Mouse (Mus musculus): ENCODE measurements at regions not wholly inside any gene's neighbourhood (a gene's known extent, or its start where the extent isn't known, plus 50 kb on each side); places are given as distances from the start of the nearest gene placed in this dataset.

DNA sequence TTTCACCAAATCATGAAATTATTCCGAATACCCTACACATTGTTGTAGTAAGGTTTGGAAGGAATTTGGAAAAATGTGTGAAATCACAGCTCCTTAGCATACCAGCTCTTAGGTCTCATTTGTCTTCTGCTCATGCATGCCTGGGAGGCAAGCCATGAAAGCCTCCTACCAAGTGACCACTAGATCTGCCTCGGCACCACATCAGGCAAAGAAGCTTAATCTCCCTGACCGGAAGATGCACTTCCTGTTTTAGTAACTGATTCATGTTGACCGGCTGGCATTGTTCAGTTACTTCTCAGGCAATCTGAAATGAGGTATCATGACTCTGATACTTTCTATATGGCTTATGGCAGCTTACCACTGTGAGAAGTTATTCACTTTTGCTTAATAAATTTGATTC, 345.2 kb upstream of the Camk1g start:
- Histone ChIP-seq H3K4me3 (ENCODE audit: low read length) (no peak overlapping the region), H3K9ac (ENCODE audit: low read length) (no peak overlapping the region), H3K27me3 (ENCODE audit: control insufficient read depth, insufficient read depth, low read depth, low read length) (no peaks in the 10 kb centered on the region), H3K9me3 (ENCODE audit: control insufficient read depth, low read length) (no peaks in the 10 kb centered on the region), H3K36me3 (ENCODE audit: control insufficient read depth, insufficient read depth, low read length) (no peaks in the 10 kb centered on the region), H3K27ac (ENCODE audit: low read length) (no peak overlapping the region), H3K4me2 (ENCODE audit: low read depth, low read length) (no peak overlapping the region), H3K4me1 (replicated peaks; ENCODE audit: control insufficient read depth, insufficient read depth, low read length) (no peaks in the 10 kb centered on the region)
- WGBS: 47% methylated on average over 4 of the region's 4 CpGs
- no peak for ATAC-seq (ENCODE audit: low read depth)

DNA sequence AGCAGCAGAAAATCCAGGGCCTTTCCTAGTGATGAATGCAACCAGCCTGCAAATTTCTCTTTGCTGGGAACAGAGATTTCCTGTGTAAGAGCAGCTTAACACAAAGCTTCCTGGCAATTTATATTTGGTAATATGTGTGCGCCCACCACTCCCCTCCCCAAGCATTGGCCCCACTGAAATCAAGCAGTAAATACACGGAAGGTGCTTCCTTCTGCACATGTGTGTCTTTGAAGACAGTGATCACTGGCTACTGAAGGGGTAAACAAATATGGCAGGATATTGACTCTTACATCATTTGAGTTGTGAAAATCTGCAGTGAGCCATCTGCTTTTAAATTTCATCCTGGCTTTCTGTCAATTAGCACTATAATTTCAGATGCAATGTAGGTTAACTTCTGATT, 344.5 kb upstream of the Camk1g start:
- no peaks in the 10 kb centered on the region for H3K36me3 ChIP-seq (ENCODE audit: control insufficient read depth, insufficient read depth, low read length)
- no peak for ATAC-seq (ENCODE audit: low read depth)
- H3K9ac ChIP-seq (ENCODE audit: low read length): no peak overlapping the region
- H3K4me1 ChIP-seq (replicated peaks; ENCODE audit: control insufficient read depth, insufficient read depth, low read length): no peaks in the 10 kb centered on the region
- H3K27ac ChIP-seq (ENCODE audit: low read length): no peak overlapping the region
- H3K4me2 ChIP-seq (ENCODE audit: low read depth, low read length): no peak overlapping the region
- no peaks in the 10 kb centered on the region for H3K27me3 ChIP-seq (ENCODE audit: control insufficient read depth, insufficient read depth, low read depth, low read length)
- H3K9me3 ChIP-seq (ENCODE audit: control insufficient read depth, low read length): no peaks in the 10 kb centered on the region
- WGBS: 56% methylated on average over 2 of the region's 2 CpGs
- H3K4me3 ChIP-seq (ENCODE audit: low read length): no peak overlapping the region

DNA sequence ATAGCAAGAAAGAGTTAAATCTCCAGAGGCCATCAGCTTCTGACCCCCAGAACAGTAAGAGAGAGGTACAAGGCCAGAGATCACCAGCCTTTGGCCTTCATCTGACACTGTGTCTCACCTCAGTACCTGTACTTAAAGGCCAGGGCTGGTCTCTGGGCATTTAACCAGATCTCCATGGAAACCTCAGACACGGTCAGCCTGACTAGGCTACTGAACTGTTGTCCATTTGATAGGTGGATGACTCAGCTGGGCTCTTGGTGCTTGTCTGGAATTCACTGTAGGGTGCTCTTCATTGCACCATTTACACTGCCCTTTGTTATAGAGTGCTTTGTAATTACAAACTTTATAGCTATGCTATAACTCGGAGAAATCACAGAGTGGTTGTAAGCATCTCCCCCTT, 335.1 kb upstream of the Camk1g start:
- H3K36me3 ChIP-seq (ENCODE audit: control insufficient read depth, insufficient read depth, low read length): no peaks in the 10 kb centered on the region
- no peak for ATAC-seq (ENCODE audit: low read depth)
- H3K4me1 ChIP-seq (replicated peaks; ENCODE audit: control insufficient read depth, insufficient read depth, low read length): no peaks in the 10 kb centered on the region
- H3K4me3 ChIP-seq (ENCODE audit: low read length): no peak overlapping the region
- H3K9me3 ChIP-seq (ENCODE audit: control insufficient read depth, low read length): no peaks in the 10 kb centered on the region
- H3K9ac ChIP-seq (ENCODE audit: low read length): no peak overlapping the region
- H3K27me3 ChIP-seq (ENCODE audit: control insufficient read depth, insufficient read depth, low read depth, low read length): no peaks in the 10 kb centered on the region
- 49% methylated on average over 2 of the region's 2 CpGs for WGBS
- no peak overlapping the region for H3K4me2 ChIP-seq (ENCODE audit: low read depth, low read length)
- no peak overlapping the region for H3K27ac ChIP-seq (ENCODE audit: low read length)

DNA sequence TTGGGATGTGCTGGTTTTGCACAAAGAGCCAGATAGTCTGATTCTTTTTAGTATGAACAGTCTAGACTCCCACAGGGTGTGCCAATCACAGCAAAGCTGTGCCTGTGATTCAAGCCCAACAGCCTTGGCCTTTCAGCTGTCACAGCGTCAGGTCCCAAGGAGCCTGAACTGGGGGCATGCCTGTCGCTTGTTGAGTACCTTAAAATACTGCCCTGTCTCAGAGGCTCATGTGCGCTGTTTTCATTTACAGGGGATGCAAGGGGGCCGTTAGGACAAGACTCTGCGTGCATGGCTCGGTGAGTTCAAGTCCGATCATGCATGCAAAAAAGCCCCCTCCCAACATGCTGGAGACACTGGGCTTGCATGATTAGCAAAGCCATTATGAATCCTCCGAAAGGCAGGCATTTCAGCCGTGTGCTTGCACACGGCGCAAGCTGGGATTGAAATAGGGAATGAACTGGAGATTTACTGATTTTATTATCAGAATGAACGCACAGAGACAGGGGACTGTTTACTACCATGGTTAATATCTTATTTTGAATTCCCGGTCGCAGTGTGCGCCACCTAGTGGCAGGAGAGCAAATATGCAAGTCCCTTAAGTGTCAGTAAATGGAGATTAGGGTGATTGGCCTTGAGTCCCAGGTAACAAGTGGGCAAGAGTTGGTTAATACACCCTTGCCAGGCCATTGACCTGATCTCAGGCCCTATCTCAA, 332.8 kb upstream of the Camk1g start:
- Histone ChIP-seq H3K9me3 (ENCODE audit: control insufficient read depth, low read length) (no peaks in the 10 kb centered on the region), H3K4me2 (ENCODE audit: low read depth, low read length) (no peak overlapping the region), H3K9ac (ENCODE audit: low read length) (0 out of 2 replicates have a peak overlapping the region, but pooled peaks have one; percentile 5), H3K4me3 (ENCODE audit: low read length) (no peak overlapping the region), H3K36me3 (ENCODE audit: control insufficient read depth, insufficient read depth, low read length) (no peaks in the 10 kb centered on the region), H3K27ac (ENCODE audit: low read length) (no peak overlapping the region), H3K27me3 (ENCODE audit: control insufficient read depth, insufficient read depth, low read depth, low read length) (no peaks in the 10 kb centered on the region), H3K4me1 (replicated peaks; ENCODE audit: control insufficient read depth, insufficient read depth, low read length) (no peaks in the 10 kb centered on the region)
- 31% methylated on average over 15 of the region's 15 CpGs for WGBS
- no peak for ATAC-seq (ENCODE audit: low read depth)

DNA sequence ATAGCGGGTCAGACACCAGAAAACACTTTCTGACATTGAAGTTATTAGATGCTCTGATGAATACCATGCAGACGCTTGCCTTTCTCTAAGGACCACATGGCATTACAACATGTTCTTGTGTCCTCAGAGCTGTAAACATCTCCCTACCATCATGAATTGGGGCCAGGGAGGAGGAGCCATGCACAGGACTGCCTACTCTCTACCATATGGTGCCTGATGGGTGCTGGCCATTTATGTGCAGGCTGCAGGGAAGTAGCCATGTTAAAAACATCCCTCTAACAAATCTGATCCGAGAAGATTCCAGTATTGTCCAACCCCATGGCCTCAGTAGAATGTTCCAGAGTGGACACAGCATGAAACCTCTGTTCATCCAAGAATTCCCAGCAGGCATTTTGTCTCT, 330.1 kb upstream of the Camk1g start:
- ATAC-seq (ENCODE audit: low read depth): peak; percentile 59
- no peak overlapping the region for H3K4me2 ChIP-seq (ENCODE audit: low read depth, low read length)
- H3K36me3 ChIP-seq (ENCODE audit: control insufficient read depth, insufficient read depth, low read length): no peaks in the 10 kb centered on the region
- no peak overlapping the region for H3K9ac ChIP-seq (ENCODE audit: low read length)
- no peaks in the 10 kb centered on the region for H3K27me3 ChIP-seq (ENCODE audit: control insufficient read depth, insufficient read depth, low read depth, low read length)
- H3K4me3 ChIP-seq (ENCODE audit: low read length): no peak overlapping the region
- 62% methylated on average over 3 of the region's 3 CpGs for WGBS
- no peaks in the 10 kb centered on the region for H3K4me1 ChIP-seq (replicated peaks; ENCODE audit: control insufficient read depth, insufficient read depth, low read length)
- no peaks in the 10 kb centered on the region for H3K9me3 ChIP-seq (ENCODE audit: control insufficient read depth, low read length)
- H3K27ac ChIP-seq (ENCODE audit: low read length): no peak overlapping the region

DNA sequence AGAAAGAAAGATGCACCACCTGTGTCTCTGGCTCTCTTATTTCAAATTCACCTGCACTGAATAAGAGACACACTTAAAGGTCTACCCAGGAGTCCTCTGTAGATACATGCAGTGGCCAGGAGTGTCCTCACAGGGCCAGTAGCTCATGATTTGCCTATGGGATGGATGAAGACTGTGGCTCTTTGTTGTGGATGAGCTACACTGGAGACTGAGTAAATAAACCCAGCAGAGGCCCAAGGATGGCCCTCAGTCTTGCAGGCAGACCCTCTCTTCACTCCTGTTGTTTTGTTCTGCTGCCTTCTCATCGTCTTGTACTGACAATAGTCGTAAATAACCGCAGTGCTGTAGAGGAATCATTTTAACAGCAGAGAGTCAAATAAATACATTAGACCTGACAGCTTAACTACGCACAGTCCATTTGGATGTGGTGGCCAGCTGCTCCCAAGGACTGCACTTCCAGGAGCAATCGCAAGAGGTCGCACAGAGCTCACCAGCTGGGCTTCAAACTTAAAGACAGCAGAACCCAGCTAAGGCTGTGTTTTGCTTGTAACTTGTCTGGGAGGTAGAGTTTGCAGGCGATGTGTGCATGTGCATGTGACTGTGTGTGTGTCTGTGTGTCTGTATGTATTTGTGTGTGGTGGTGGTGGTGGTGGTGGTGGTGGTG, 328.6 kb upstream of the Camk1g start:
- H3K9me3 ChIP-seq (ENCODE audit: control insufficient read depth, low read length): no peaks in the 10 kb centered on the region
- H3K9ac ChIP-seq (ENCODE audit: low read length): no peak overlapping the region
- no peaks in the 10 kb centered on the region for H3K4me1 ChIP-seq (replicated peaks; ENCODE audit: control insufficient read depth, insufficient read depth, low read length)
- no peak overlapping the region for H3K27ac ChIP-seq (ENCODE audit: low read length)
- 6% methylated on average over 7 of the region's 7 CpGs for WGBS
- no peaks in the 10 kb centered on the region for H3K27me3 ChIP-seq (ENCODE audit: control insufficient read depth, insufficient read depth, low read depth, low read length)
- H3K4me3 ChIP-seq (ENCODE audit: low read length): no peak overlapping the region
- H3K36me3 ChIP-seq (ENCODE audit: control insufficient read depth, insufficient read depth, low read length): no peaks in the 10 kb centered on the region
- H3K4me2 ChIP-seq (ENCODE audit: low read depth, low read length): no peak overlapping the region
- ATAC-seq (ENCODE audit: low read depth): peak; percentile 58

DNA sequence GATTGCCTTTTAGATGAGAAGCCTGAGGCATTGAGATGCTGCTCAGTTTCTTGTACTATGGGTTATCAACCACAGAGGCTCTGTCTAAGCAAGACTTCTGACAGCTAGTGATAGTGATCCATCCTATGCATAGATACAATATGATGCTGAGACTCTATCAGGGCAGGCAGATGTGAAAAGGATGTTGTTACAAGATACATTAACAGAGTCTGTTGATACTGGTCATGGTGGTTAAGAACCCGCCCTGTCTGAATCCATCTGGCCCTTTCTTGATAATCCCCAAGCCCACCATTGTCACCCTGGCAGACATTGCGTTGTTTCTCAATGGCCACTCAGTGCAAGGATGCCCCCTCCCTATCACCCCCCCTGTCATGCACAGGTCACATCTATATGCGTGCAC, 327.8 kb upstream of the Camk1g start:
- no peaks in the 10 kb centered on the region for H3K9me3 ChIP-seq (ENCODE audit: control insufficient read depth, low read length)
- WGBS: 86% methylated on average over 3 of the region's 3 CpGs
- ATAC-seq (ENCODE audit: low read depth): no peak
- H3K27me3 ChIP-seq (ENCODE audit: control insufficient read depth, insufficient read depth, low read depth, low read length): no peaks in the 10 kb centered on the region
- no peaks in the 10 kb centered on the region for H3K36me3 ChIP-seq (ENCODE audit: control insufficient read depth, insufficient read depth, low read length)
- H3K4me3 ChIP-seq (ENCODE audit: low read length): no peak overlapping the region
- H3K27ac ChIP-seq (ENCODE audit: low read length): no peak overlapping the region
- H3K9ac ChIP-seq (ENCODE audit: low read length): no peak overlapping the region
- no peaks in the 10 kb centered on the region for H3K4me1 ChIP-seq (replicated peaks; ENCODE audit: control insufficient read depth, insufficient read depth, low read length)
- no peak overlapping the region for H3K4me2 ChIP-seq (ENCODE audit: low read depth, low read length)

DNA sequence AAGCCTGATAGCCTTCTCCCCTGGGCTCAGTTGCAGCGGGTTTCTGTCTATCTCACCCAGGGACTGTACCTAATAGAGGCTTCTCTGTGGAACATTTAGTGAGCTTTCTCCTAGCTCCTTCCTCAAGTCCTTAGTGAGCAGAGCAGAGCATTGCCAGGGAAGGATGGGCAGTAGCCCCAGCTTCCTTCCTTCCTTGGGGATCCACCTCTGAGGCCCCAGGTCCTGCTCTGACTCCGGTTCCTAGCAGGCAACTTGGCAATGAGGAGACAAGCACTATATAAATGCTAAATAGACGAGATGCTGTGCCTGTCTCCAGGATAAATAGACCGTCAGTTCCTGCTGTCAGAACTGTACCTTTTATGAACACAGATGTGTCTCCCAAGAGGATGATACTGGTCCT, 326.9 kb upstream of the Camk1g start:
- Histone ChIP-seq H3K4me3 (ENCODE audit: low read length) (no peak overlapping the region), H3K36me3 (ENCODE audit: control insufficient read depth, insufficient read depth, low read length) (no peaks in the 10 kb centered on the region), H3K9me3 (ENCODE audit: control insufficient read depth, low read length) (no peaks in the 10 kb centered on the region), H3K4me1 (replicated peaks; ENCODE audit: control insufficient read depth, insufficient read depth, low read length) (no peaks in the 10 kb centered on the region), H3K9ac (ENCODE audit: low read length) (no peak overlapping the region), H3K4me2 (ENCODE audit: low read depth, low read length) (no peak overlapping the region), H3K27me3 (ENCODE audit: control insufficient read depth, insufficient read depth, low read depth, low read length) (no peaks in the 10 kb centered on the region), H3K27ac (ENCODE audit: low read length) (no peak overlapping the region)
- ATAC-seq (ENCODE audit: low read depth): no peak
- 50% methylated on average over 4 of the region's 4 CpGs for WGBS

DNA sequence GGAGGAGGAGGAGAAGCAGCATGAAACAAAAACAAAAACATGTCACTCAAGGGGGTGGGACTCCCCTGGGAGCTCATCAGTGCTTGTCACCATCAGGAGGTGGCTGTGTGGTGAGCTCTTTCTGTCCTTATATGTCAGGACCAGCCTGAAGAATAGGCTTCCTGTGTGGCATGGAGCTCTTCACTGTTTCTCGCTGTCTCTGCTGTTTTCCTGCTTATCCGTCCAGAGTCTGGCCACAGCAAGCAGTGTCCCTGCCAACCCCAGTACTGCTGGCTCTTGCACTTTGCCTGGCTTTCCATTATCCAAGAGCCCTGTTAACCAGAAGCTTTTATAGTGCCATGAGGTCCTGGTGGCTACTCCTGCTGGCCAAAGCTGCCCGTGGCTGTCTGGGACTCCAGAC, 322.9 kb upstream of the Camk1g start:
- H3K27me3 ChIP-seq (ENCODE audit: control insufficient read depth, insufficient read depth, low read depth, low read length): no peaks in the 10 kb centered on the region
- WGBS: 20% methylated on average over 3 of the region's 3 CpGs
- no peak overlapping the region for H3K4me3 ChIP-seq (ENCODE audit: low read length)
- no peaks in the 10 kb centered on the region for H3K4me1 ChIP-seq (replicated peaks; ENCODE audit: control insufficient read depth, insufficient read depth, low read length)
- ATAC-seq (ENCODE audit: low read depth): no peak
- H3K27ac ChIP-seq (ENCODE audit: low read length): no peak overlapping the region
- H3K9ac ChIP-seq (ENCODE audit: low read length): no peak overlapping the region
- H3K36me3 ChIP-seq (ENCODE audit: control insufficient read depth, insufficient read depth, low read length): no peaks in the 10 kb centered on the region
- H3K9me3 ChIP-seq (ENCODE audit: control insufficient read depth, low read length): no peaks in the 10 kb centered on the region
- H3K4me2 ChIP-seq (ENCODE audit: low read depth, low read length): no peak overlapping the region
